Mouse (Mus musculus): ENCODE results near the gene Ccdc171.
"Not testable (repeated sequence)": the region's sequence is repeated elsewhere in the genome, so short reads cannot be mapped to it uniquely, and the experiment has no call there.

Ccdc171 gene

GRCm38 (mm10) chr4:83658415-83658814 is 133.1 kb downstream of the Ccdc171 start:
- no peak for DNase-seq

GRCm38 (mm10) chr4:83659411-83659810 is 134.1 kb downstream of the Ccdc171 start:
- no peak for DNase-seq

GRCm38 (mm10) chr4:83661519-83662271 is 136.3 kb downstream of the Ccdc171 start:
- no peak for DNase-seq

- DNase-seq, result no peak
Observed at GRCm38 (mm10) chr4:83662301-83662700, 137.0 kb downstream of the Ccdc171 start.

GRCm38 (mm10) chr4:83669552-83669951 is 144.2 kb downstream of the Ccdc171 start:
- no peak for DNase-seq

DNA sequence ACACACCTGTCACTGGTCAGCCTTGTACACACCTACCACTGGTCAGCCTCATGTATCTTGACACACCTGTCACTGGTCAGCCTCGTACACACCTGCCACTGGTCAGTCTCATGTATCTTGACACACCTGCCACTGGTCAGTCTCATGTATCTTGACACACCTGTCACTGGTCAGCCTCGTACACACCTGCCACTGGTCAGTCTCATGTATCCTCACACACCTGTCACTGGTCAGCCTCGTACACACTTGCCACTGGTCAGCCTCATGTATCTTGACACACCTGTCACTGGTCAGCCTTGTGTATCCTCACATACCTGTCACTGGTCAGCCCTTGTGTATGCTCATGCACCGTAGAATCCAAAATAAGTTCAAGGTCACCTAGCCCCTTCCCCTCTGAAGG is 150.0 kb downstream of the Ccdc171 start:
- not testable (repeated sequence) for DNase-seq

- no peak for DNase-seq
Observed at GRCm38 (mm10) chr4:83676444-83676843, 151.1 kb downstream of the Ccdc171 start.

- DNase-seq, result no peak
Observed at GRCm38 (mm10) chr4:83681081-83681480, 155.7 kb downstream of the Ccdc171 start.

GRCm38 (mm10) chr4:83682866-83683265 is 157.5 kb downstream of the Ccdc171 start:
- DNase-seq, result no peak

DNA sequence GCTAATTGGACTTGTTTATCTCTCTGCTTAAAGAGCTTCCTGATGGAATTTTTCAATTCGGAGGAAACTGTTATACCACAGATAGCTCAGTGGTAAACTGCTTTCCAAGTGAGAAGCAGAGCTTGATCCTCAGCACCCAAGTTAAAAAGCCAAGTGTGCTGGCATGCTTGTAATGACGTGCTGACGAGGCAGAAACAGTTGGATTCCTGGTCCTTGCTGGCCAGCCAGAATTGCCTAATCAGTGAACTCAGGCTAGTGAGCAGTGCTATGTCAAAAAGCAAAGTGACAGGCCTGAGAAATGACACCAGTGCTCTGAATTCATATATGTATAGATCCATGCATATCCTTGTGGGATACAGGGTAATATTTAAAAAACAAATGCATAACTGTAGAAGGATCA is 174.8 kb downstream of the Ccdc171 start:
- DNase-seq, result no peak

- no peak for DNase-seq
Observed at GRCm38 (mm10) chr4:83716996-83717395, 191.7 kb downstream of the Ccdc171 start.

GRCm38 (mm10) chr4:83719816-83720215 is 194.5 kb downstream of the Ccdc171 start:
- DNase-seq, result no peak

GRCm38 (mm10) chr4:83725136-83725535 is 199.8 kb downstream of the Ccdc171 start:
- peak; percentile 21 for DNase-seq

DNA sequence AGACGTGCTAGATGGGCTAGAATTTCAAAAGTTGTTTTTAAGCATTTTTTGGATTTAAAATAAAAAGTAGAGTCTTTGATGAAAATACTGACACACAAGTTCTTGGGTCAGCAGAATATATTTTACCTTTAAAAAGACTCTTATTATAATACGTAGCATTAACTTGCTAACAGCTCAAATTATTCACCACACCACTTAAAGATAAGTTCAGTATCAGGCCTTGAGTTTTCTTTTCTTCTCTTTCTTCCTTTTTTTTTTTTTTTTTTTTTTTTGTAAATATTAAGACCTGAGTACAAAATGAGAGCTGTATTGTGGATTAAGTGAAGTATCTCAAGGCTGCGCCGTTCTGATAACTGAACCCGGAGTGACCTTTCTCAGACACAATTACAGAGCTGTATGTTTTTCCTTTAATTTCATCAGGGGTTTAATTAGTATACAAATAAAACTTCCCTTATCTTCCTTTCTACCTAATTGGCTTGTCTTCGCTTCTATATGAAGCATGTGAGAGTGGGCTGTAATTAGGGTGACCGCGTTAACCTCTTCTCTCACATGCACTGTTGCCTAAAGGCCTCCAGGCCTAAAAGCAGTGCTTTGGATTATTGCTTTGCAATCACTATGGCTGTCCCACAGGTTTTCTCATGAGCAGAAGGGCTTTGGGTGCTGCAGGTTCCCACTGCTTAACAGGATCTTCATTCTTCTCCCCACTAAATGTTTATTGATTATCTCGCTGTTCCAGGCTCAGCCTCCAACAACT is 214.0 kb downstream of the Ccdc171 start:
- no peak for DNase-seq

DNA sequence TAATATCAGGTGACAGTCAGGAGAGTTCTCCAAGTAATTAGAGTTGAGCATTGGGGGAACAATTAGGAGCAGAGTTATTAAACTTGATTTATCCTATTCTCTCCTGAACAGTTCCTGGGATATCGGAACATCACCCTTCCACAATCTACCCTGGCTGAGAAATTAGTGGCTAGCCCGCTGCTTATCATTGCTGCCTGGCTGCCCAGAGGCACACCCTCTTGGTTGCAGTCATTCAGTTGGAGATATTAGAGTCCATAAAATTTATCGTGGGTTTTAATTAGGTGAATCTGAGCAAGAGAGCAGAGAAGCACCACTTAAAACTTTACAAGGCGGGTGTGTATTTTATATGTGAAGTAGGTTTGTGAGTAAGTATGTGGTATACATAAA is 214.5 kb downstream of the Ccdc171 start:
- DNase-seq, result no peak

DNA sequence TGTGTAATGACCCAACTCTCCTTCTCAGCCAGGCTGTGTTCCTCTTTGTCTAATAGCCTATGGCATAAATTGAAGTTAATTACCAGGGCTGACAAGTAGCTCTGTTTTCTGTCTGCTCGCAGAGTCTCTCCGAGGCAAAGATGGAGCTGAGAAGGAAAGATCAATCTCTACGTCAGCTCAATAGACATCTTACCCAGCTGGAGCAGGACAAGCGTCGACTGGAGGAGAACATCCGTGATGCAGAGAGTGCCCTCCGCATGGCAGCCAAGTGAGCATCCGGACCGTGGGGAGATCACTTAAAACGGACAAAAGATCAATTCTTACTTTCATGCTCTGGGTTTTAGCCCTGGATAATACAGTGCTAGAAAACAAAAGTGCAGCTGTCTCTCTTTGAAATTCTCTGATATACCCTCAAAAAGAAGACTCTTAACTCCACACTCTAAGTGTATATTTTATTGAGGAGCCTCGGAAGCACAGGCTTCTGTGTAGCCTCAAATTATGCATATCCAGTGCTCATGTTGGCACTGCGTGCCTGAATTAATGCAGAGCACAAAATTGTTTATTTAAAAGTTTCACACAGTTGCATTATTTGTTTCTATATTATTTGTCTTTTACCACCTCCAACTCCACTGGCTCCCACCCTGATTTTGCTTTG is 217.6 kb downstream of the Ccdc171 start:
- DNase-seq, result no peak

DNA sequence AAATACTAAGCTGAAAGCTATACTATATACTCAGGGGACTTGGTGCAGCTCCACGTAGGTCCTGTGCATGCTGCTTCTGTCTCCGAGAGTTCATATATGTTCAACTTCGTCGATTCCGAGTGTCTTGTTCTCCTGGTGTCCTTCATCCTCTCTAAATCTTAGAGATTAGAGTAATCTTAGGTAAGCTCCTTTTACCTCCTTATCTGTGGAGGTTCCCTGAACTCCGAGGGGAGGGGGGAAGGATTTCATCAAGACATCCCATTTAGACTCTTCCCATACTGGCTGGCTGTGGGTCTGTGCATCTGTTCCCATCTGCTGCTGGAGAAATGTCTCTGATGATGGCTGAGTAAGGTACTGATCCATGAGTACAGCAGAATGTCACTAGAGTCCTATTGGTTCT is 249.8 kb downstream of the Ccdc171 start:
- DNase-seq, result no peak

- DNase-seq, result no peak
Observed at GRCm38 (mm10) chr4:83780044-83780443, 254.7 kb downstream of the Ccdc171 start.

DNA sequence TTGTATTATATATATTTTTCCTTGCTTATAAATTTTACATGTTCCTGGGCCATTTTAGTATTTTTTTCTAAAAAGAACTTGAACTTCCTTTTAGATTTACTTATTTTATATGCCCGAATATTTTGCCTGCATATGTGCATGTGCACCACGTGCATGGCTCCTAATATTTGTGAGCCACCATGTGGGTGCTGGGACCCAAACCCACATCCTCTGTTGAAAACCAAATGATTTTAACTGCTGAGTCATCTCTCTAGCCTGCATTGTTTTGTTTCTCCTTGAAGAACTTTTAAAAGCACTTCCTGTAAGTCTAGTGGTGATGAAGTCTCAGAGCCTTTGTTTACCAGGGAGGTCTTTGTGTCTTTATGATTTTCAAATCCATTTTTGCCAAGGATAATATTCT is 259.8 kb downstream of the Ccdc171 start:
- no peak for DNase-seq

DNA sequence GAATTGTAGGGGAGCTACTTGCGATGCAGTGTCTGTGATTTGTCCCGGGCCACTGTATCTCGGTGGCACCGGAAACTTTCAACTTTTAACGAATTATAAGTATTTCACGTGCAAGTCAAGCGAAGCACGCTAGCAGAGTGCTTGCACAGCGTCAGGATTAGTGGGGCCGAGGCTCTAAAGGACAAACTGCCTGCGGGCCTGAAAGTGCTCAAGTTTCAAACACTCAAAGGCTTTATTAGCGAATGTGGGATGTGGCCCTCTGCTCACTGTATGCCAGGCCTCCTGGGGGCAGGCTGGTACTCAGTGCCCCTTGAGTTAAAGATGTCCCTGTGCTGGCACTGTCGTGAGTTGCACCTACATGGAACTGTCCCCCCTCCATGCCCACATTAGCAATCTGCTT is 266.5 kb downstream of the Ccdc171 start:
- DNase-seq, result no peak

DNA sequence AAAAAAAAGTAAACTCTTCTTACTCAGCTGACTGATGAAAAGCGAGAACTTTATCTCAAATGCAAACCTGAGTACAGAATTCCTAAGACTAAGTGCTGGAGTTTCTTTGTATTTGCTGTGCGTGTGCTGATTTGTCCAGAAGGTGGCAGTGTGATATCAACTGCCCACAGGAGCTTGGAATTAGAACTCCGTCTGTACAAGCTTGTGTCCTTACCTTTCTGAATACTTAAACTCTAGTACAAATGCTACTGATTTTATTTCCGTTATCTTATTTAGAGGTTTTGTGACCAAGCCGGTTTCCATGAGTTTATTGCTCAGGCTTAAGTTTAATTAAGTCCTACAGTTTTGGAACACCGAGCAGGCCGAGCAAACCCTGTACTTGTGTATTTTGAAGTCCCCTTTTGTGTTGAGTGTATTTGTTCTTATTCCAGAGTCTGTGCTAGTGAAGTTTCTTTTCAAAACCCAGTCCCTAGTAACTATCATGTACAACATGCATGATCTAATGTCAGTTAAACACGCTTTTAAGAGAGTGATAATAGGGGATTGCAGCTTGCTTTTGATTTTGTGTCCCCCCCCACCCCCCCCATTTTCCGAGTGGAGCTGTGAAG is 269.1 kb downstream of the Ccdc171 start:
- DNase-seq, result peak; percentile 55

GRCm38 (mm10) chr4:83794930-83795459 is 269.6 kb downstream of the Ccdc171 start:
- DNase-seq, result no peak

DNA sequence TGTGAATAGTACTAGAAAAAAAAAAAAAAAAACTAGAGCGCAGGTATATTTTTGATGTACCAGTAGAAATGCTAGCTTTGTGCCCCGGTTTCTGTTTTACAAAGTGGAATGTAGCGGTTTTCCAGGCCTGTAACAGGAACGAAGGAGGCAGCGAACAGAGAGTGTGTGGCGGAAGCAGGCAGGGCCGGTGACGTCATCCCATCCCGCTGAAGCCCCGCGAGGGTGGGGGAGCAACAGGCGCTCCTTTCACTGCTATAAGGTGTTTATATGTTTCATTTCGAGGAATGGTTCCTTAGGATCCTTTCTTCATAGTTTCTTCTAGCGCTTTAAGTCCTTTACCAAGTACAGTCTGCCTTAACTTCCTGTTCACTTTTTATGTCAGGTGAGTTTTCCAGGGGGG is 272.6 kb downstream of the Ccdc171 start:
- no peak for DNase-seq

All from kidney, adult 18-20 months (tissue).